In genomic region chr16:39390626-39391025, GRCm38 (mm10) we compare ENCODE assay signal across 22 mouse cellular contexts.
DNase-seq lines count a peak whose midpoint lies in the region; ATAC-seq and TF ChIP-seq lines count a peak whose summit lies in the region.
"Had no signal": no experiment of that assay in that cellular context is flagged by ENCODE, and none has a peak within 500 bp of the region (broad histone marks: within the 10 kb centered on the region; RNA-seq: fewer than 3 reads in every experiment).

No protein-coding gene starts in this region.

- no peak overlapping the region for H3K4me2 ChIP-seq in lung, postnatal 0 days (replicated peaks; ENCODE audit: low read depth, low read length)
- H3K4me2 ChIP-seq: embryonic facial prominence, embryonic 13.5 days; embryonic facial prominence, embryonic 15.5 days; forebrain, embryonic 12.5 days had no signal

- 68% methylated on average over 3 of the region's 3 CpGs for WGBS in lung, postnatal 0 days

- TF ChIP-seq CTCF in lung, postnatal 0 days (IDR thresholded peaks at IDR 0.05): no peak

- H3K36me3 ChIP-seq in lung, postnatal 0 days (ENCODE audit: insufficient read depth, low read length): no peaks in the 10 kb centered on the region
- H3K36me3 ChIP-seq: embryonic facial prominence, embryonic 13.5 days; embryonic facial prominence, embryonic 15.5 days; forebrain, embryonic 10.5 days; forebrain, embryonic 12.5 days had no signal

- no peak overlapping the region for H3K4me3 ChIP-seq in lung, postnatal 0 days (ENCODE audit: low read depth, low read length)
- H3K4me3 ChIP-seq: embryonic facial prominence, embryonic 13.5 days; embryonic facial prominence, embryonic 15.5 days; erythroblast, embryonic 14.5 days; forebrain, embryonic 10.5 days; forebrain, embryonic 12.5 days had no signal

- peak; percentile 34 for DNase-seq in adrenal gland, adult 8-10 months
- DNase-seq in adrenal gland, postnatal 25 days: no peak
- peak; percentile 32 for DNase-seq in retina, embryonic 14.5 days (ENCODE audit: low spot score)
- DNase-seq in retina, postnatal 1 day: no peak
- DNase-seq in adrenal gland, postnatal 14 days: peak; percentile 6
- peak; percentile 25 for DNase-seq in brain, adult 2 months (ENCODE audit: low read depth, low spot score)
- no peak for DNase-seq in thymus, postnatal 10 days (ENCODE audit: low spot score in 2 of 2)
- DNase-seq in lung, postnatal 0 days (ENCODE audit: low spot score): no peak
- DNase-seq: cerebellum, adult 11 months; cerebellum, adult 18-20 months; cerebellum, adult 8-10 months; cerebellum, adult 9-11 months; embryo, embryonic 11 days had no signal

- no peaks in the 10 kb centered on the region for H3K27me3 ChIP-seq in lung, postnatal 0 days (replicated peaks; ENCODE audit: insufficient read depth, low read length)
- H3K27me3 ChIP-seq: embryonic facial prominence, embryonic 13.5 days; embryonic facial prominence, embryonic 15.5 days; forebrain, embryonic 12.5 days had no signal

- H3K9ac ChIP-seq in lung, postnatal 0 days (replicated peaks; ENCODE audit: low read depth): no peak overlapping the region
- H3K9ac ChIP-seq: embryonic facial prominence, embryonic 13.5 days; embryonic facial prominence, embryonic 15.5 days; forebrain, embryonic 12.5 days had no signal

- H3K9me3 ChIP-seq in lung, postnatal 0 days (ENCODE audit: low read length): no peaks in the 10 kb centered on the region
- H3K9me3 ChIP-seq: embryonic facial prominence, embryonic 13.5 days; embryonic facial prominence, embryonic 15.5 days; forebrain, embryonic 10.5 days; forebrain, embryonic 12.5 days had no signal

- ATAC-seq in lung, postnatal 0 days: no peak
- ATAC-seq: activated CD4-positive, CD25-positive, alpha-beta regulatory T cell, adult 4 months; forebrain, embryonic 14.5 days; forebrain, embryonic 16.5 days; Patski had no signal

- TF ChIP-seq EP300 in lung, postnatal 0 days (IDR thresholded peaks at IDR 0.05): no peak

- no peak overlapping the region for H3K27ac ChIP-seq in lung, postnatal 0 days (ENCODE audit: low read length)
- H3K27ac ChIP-seq: embryonic facial prominence, embryonic 13.5 days; embryonic facial prominence, embryonic 15.5 days; forebrain, embryonic 10.5 days; forebrain, embryonic 12.5 days had no signal

- no peaks in the 10 kb centered on the region for H3K4me1 ChIP-seq in lung, postnatal 0 days (ENCODE audit: insufficient read depth, low read depth, low read length)
- H3K4me1 ChIP-seq: embryonic facial prominence, embryonic 13.5 days; embryonic facial prominence, embryonic 15.5 days; forebrain, embryonic 10.5 days; forebrain, embryonic 12.5 days had no signal

Comparison
In these comparisons a context has a peak if more than half of its experiments do, and no peak if none do; other contexts are left out.
1. DNase-seq: peak in adrenal gland, adult 8-10 months (single experiment), retina, embryonic 14.5 days (single experiment), adrenal gland, postnatal 14 days (single experiment) and brain, adult 2 months (single experiment); none in adrenal gland, postnatal 25 days (single experiment), retina, postnatal 1 day (single experiment), thymus, postnatal 10 days (0 of 2) and lung, postnatal 0 days (single experiment).